ENCODE assay signal across 8 mouse cellular contexts in genomic region chr7:79515861-79516260, GRCm38 (mm10). TPM values are rescaled to one million over a fixed set of nuclear protein-coding genes. Genes with fewer than 3 reads are reported as not detected.
DNase-seq lines count a peak whose midpoint lies in the region; ATAC-seq and TF ChIP-seq lines count a peak whose summit lies in the region.

No protein-coding gene starts in this region.

- ATAC-seq in forebrain, embryonic 11.5 days (replicated peaks; ENCODE audit: low FRiP score), result no peak
- ATAC-seq in intestine, postnatal 0 days, result no peak
- no peak for ATAC-seq in neural tube, embryonic 13.5 days (ENCODE audit: low read depth)

- H3K4me3 ChIP-seq in layer of hippocampus, adult 2 months, result peak overlapping the region; percentile 35
- peak overlapping the region; percentile 30 for H3K4me3 ChIP-seq in forebrain, embryonic 11.5 days (ENCODE audit: low read depth, low read length)
- H3K4me3 ChIP-seq in intestine, postnatal 0 days (ENCODE audit: low read depth, low read length), result peak overlapping the region; percentile 34
- H3K4me3 ChIP-seq in neural tube, embryonic 13.5 days, result peak overlapping the region; percentile 36

- no peaks in the 10 kb centered on the region for H3K36me3 ChIP-seq in forebrain, embryonic 11.5 days (ENCODE audit: control insufficient read depth, insufficient read depth, low read length)
- H3K36me3 ChIP-seq in intestine, postnatal 0 days (ENCODE audit: control insufficient read depth, insufficient read depth), result no peaks in the 10 kb centered on the region
- 0 out of 2 replicates have a peak, but pooled peaks cover 15% of the 10 kb centered on the region for H3K36me3 ChIP-seq in neural tube, embryonic 13.5 days

- H3K27me3 ChIP-seq in forebrain, embryonic 11.5 days (ENCODE audit: control insufficient read depth, insufficient read depth, low read length), result peaks cover 6% of the 10 kb centered on the region; the same call in 1 of the 2 replicates
- H3K27me3 ChIP-seq in intestine, postnatal 0 days (replicated peaks; ENCODE audit: control insufficient read depth, insufficient read depth, low read length), result peaks cover 78% of the 10 kb centered on the region
- H3K27me3 ChIP-seq in neural tube, embryonic 13.5 days, result peaks cover 40% of the 10 kb centered on the region

- no peak for TF ChIP-seq CTCF in layer of hippocampus, adult 2 months (conservative IDR thresholded peaks at IDR 0.05)
- TF ChIP-seq CTCF in intestine, postnatal 0 days (IDR thresholded peaks at IDR 0.05; ENCODE audit: low read depth), result no peak

- WGBS in forebrain, embryonic 11.5 days, result 32% methylated on average over 9 of the region's 9 CpGs
- 54% methylated on average over 9 of the region's 9 CpGs for WGBS in intestine, postnatal 0 days
- WGBS in neural tube, embryonic 13.5 days, result 25% methylated on average over 9 of the region's 9 CpGs

- H3K9ac ChIP-seq in forebrain, embryonic 11.5 days (ENCODE audit: low read length), result peak overlapping the region; percentile 85
- no peak overlapping the region for H3K9ac ChIP-seq in intestine, postnatal 0 days (ENCODE audit: low read depth, low read length)
- peak overlapping the region; percentile 83 for H3K9ac ChIP-seq in neural tube, embryonic 13.5 days

- H3K4me1 ChIP-seq in forebrain, embryonic 11.5 days (replicated peaks; ENCODE audit: control insufficient read depth, insufficient read depth, low read length), result peaks cover 73% of the 10 kb centered on the region
- H3K4me1 ChIP-seq in intestine, postnatal 0 days (replicated peaks; ENCODE audit: control insufficient read depth, insufficient read depth, low read length), result no peaks in the 10 kb centered on the region
- peaks cover 98% of the 10 kb centered on the region for H3K4me1 ChIP-seq in neural tube, embryonic 13.5 days (replicated peaks)

- no peak for DNase-seq in layer of hippocampus, adult 2 months (ENCODE audit: low spot score in 2 of 2)
- DNase-seq in layer of hippocampus, adult 9-10 months (ENCODE audit: low spot score), result no peak
- no peak for DNase-seq in forebrain, embryonic 11.5 days (ENCODE audit: low spot score)
- no peak for DNase-seq in adipocyte (ENCODE audit: low spot score)
- no peak for DNase-seq in right cerebral cortex, postnatal 4 days
- no peak for DNase-seq in layer of hippocampus, adult 9-11 months

- peak overlapping the region; percentile 97 for H3K27ac ChIP-seq in layer of hippocampus, adult 2 months
- peak overlapping the region; percentile 99 for H3K27ac ChIP-seq in forebrain, embryonic 11.5 days (ENCODE audit: low read depth, low read length)
- no peak overlapping the region for H3K27ac ChIP-seq in intestine, postnatal 0 days (ENCODE audit: low read depth, low read length)
- peak overlapping the region; percentile 99 for H3K27ac ChIP-seq in neural tube, embryonic 13.5 days (replicated peaks)

- no peaks in the 10 kb centered on the region for H3K9me3 ChIP-seq in forebrain, embryonic 11.5 days (ENCODE audit: control insufficient read depth, low read length)
- H3K9me3 ChIP-seq in intestine, postnatal 0 days (ENCODE audit: control insufficient read depth), result no peaks in the 10 kb centered on the region
- H3K9me3 ChIP-seq in neural tube, embryonic 13.5 days, result no peaks in the 10 kb centered on the region

- peak overlapping the region; percentile 67 for H3K4me2 ChIP-seq in forebrain, embryonic 11.5 days (ENCODE audit: low read depth, low read length, severe bottlenecking)
- H3K4me2 ChIP-seq in intestine, postnatal 0 days (replicated peaks; ENCODE audit: low read depth), result peak overlapping the region; percentile 64
- peak overlapping the region; percentile 65 for H3K4me2 ChIP-seq in neural tube, embryonic 13.5 days

RNA-seq across cellular contexts. Expression of gene Polg, which starts 49.7 kb away (rescaled TPM):
- 100 to 1,000 TPM in 1 of 2 experiments, 10 to 100 TPM in 1; 76.5 to 101 TPM for total RNA-seq in layer of hippocampus, adult 2 months (2021)
- 48.2 and 48.5 TPM in 2 replicates for polyA plus RNA-seq in forebrain, embryonic 11.5 days (2014; fragmentation: Nextera tagmentation; extraction: Ambion mirVana)
- 34.6 and 43.2 TPM in 2 replicates for polyA plus RNA-seq in intestine, postnatal 0 days (2015; fragmentation: Nextera tagmentation; extraction: Ambion mirVana)
- polyA plus RNA-seq in neural tube, embryonic 13.5 days (2015; fragmentation: Nextera tagmentation; extraction: Ambion mirVana), result 28.2 and 28.6 TPM in 2 replicates
